Mouse (Mus musculus) C2C12 (cell line): ENCODE measurements around the gene Gdf7.

Experiments used
- CTCF ChIP-seq: IDR thresholded peaks from one replicate; pipeline ENCODE4 v1.5.1; 2011; ENCODE audit not compliant: control insufficient read depth, insufficient read depth, insufficient read length
- MAX ChIP-seq: IDR thresholded peaks from one replicate; pipeline ENCODE4 v1.6.1; 2011; ENCODE audit warnings: mild to moderate bottlenecking, control low read depth

GRCm38 (mm10) chr12:8313270-8313771 is 11.6 kb upstream of the Gdf7 start, which contains the start of gene Hs1bp3:
- peak; percentile 97 for TF ChIP-seq CTCF
- peak; percentile 12 for TF ChIP-seq MAX
